Mouse (Mus musculus) megakaryocyte, embryonic 14.5 days (primary cell): ENCODE data around the gene Fam83e.

Source experiments
- FLI1 ChIP-seq: IDR thresholded peaks from 2 replicates; pipeline ENCODE4 v1.6.1; 2012; ENCODE audit warnings: low read length, inconsistent platforms, mixed read lengths
- GATA1 ChIP-seq: IDR thresholded peaks from 3 replicates; pipeline ENCODE4 v1.6.1; 2012; ENCODE audit warnings: mixed read lengths, low read length, inconsistent platforms, borderline replicate concordance

DNA sequence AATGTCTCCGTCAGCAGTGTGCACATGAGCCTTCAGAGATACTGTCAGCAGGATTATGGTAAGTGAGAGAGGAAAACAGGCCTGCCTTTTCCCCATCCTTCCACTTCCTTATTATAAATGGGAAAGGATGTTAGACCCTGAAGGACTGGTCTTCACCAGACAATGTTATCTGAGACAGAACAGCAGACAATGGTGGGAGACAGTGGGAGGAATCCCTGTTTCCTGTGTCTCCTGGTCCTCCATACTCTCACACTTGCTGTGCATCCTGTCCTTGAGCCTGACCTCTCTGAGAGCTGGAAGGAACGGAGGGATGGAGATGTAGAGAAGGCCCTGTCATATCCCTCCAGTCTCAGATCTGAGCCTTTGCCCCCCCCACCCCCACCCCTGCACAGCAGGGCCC, 28.6 kb upstream of the Fam83e start:
- TF ChIP-seq GATA1 (no peak), FLI1 (no peak)
